Mouse (Mus musculus) left cerebral cortex, postnatal 10 days (tissue): Measurements from ENCODE around the gene Chmp2a. TPM values are rescaled to one million over a fixed set of nuclear protein-coding genes. Genes with fewer than 3 reads are reported as not detected.

ENCODE experiments used
- total RNA-seq, 2 experiments: library from RNA; stranded (reverse); gene quantifications; 2 replicates each; pipeline ENCODE4 v1.2.3; 2021

Gene Chmp2a
- total RNA-seq, 2 experiments from 2014 or later, result 133 to 134 TPM

Other genes starting within 250 kb of the Chmp2a start
- gene Zscan18, start 231.2 kb downstream of the Chmp2a start, total RNA-seq, result 10 to 100 TPM; 22.1 to 23.4 TPM
- 10 to 100 TPM; 20.2 to 20.9 TPM for gene Zfp329, start 215.9 kb downstream of the Chmp2a start, total RNA-seq
- gene Zfp110, start 200.0 kb downstream of the Chmp2a start, total RNA-seq, result 10 to 100 TPM; 14.5 to 16.7 TPM
- 1 to 10 TPM; 7.5 to 7.7 TPM for gene Zfp128, start 153.6 kb downstream of the Chmp2a start, total RNA-seq
- 10 to 100 TPM; 11.2 to 12.3 TPM for gene Zscan22, start 137.0 kb downstream of the Chmp2a start, total RNA-seq
- 100 to 1,000 TPM; 507 to 513 TPM for gene Rps5, start 112.5 kb downstream of the Chmp2a start, total RNA-seq
- 1 to 10 TPM; 1.3 to 1.6 TPM for gene Rnf225, start 107.4 kb downstream of the Chmp2a start, total RNA-seq
- gene Zfp324, start 69.0 kb downstream of the Chmp2a start, total RNA-seq, result 10 to 100 TPM; 15.3 to 16.7 TPM
- 1 to 10 TPM; 6.5 to 8.0 TPM for gene Zfp446, start 57.0 kb downstream of the Chmp2a start, total RNA-seq
- gene Slc27a5, start 36.6 kb downstream of the Chmp2a start, total RNA-seq, result under 1 TPM in 1 of 2 experiments, not detected in 1; 0.20 TPM
- 100 to 1,000 TPM; 252 to 265 TPM for gene Trim28, start 35.7 kb downstream of the Chmp2a start, total RNA-seq
- gene Zbtb45, start 24.8 kb downstream of the Chmp2a start, total RNA-seq, result 10 to 100 TPM; 31.3 to 32.1 TPM
- 100 to 1,000 TPM; 221 to 229 TPM for gene Ube2m, start 3.5 kb upstream of the Chmp2a start, total RNA-seq
- 10 to 100 TPM; 15.2 to 15.9 TPM for gene Mzf1, start 20.0 kb upstream of the Chmp2a start, total RNA-seq
- gene Vmn1r85, start 60.4 kb upstream of the Chmp2a start, total RNA-seq, result under 1 TPM in 1 of 2 experiments, not detected in 1; 0.06 TPM
- gene Vmn1r86, start 85.1 kb upstream of the Chmp2a start, total RNA-seq, result not detected
- not detected for gene Vmn1r87, start 105.3 kb upstream of the Chmp2a start, total RNA-seq
- under 1 TPM; 0.17 to 0.20 TPM for gene Vmn1r88, start 124.8 kb upstream of the Chmp2a start, total RNA-seq
- not detected for gene Vmn1r89, start 178.2 kb upstream of the Chmp2a start, total RNA-seq
- gene Lig1, start 242.5 kb upstream of the Chmp2a start, total RNA-seq, result 10 to 100 TPM; 12.9 to 15.4 TPM
- 10 to 100 TPM; 12.4 to 13.0 TPM for gene Zswim9, start 243.9 kb upstream of the Chmp2a start, total RNA-seq